Mouse (Mus musculus) retina, adult 2 months (tissue): ENCODE measurements around the gene Hsd3b7.
"Not testable (repeated sequence)": the region's sequence is repeated elsewhere in the genome, so short reads cannot be mapped to it uniquely, and the experiment has no call there.

Source experiments
- DNase-seq: peaks from one replicate; pipeline ENCODE4 v3.0.0-alpha.2; 2012; ENCODE audit warnings: low read depth, low spot score

Hsd3b7 gene

GRCm38 (mm10) chr7:127775837-127776236, 24.6 kb upstream of the Hsd3b7 start:
- not testable (repeated sequence) for DNase-seq

DNA sequence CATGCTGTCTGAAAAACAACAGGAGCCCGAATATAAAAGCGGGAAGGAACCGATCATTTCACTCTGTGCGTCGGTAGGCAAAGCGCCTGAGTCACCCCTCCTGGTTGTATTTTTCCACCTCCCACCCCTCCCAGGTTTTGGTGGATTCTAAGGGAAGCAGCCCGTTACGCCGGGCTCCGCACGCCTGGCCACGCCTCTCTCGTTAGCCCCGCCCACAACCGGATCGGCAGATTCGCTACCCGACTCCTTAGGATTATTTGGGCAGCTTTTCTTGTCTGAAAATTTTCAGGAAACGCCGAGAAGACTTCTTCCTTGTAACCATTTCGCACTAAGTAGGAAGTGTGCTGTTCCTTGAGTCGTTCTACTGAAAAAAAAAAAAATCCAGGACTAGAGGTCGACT, 24.0 kb upstream of the Hsd3b7 start, which contains the start of gene Setd1a:
Gene Setd1a, plus strand, starts transcription at position 245 of the 400 bp plus-strand sequence.
- DNase-seq: peak; percentile 78

- DNase-seq: peak; percentile 96
These were observed 23.4 kb upstream of the Hsd3b7 start for GRCm38 (mm10) chr7:127776878-127777473.

DNA sequence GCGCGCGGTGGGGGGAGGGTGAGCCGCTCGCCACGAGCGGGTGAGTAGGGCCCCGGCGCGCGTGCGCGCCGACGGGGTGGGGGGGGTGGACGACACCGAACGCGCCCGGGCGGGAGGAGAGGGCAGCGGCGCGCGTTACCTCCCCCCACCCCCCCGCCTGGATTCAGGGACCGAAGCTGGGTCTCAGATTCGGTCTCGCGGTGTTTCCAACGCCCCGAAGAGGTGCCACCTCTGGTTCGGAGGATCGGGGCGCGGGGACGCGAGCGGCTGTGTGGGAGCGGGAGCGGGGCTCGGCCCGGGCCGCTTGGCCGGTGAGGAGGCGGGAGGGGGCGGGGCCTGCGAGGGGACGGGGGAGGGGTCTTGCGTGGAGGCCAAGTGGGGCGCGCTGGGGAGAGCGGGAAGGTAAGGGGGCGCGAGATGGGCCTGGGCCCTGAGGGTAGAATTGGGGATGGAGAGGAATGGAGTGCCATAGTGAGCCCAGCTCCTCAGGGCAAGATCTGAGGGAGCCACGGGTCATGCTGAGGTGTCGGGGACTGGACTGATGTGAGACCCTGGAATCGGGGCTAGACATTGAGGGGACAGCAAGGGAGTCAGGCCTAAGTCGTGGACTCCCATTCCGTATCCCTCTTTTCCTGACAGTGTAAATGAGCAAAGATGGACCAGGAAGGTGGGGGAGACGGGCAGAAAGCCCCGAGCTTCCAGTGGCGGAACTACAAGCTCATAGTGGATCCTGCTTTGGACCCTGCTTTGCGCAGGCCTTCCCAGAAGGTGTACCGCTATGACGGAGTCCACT, 22.7 kb upstream of the Hsd3b7 start:
- DNase-seq: no peak

DNA sequence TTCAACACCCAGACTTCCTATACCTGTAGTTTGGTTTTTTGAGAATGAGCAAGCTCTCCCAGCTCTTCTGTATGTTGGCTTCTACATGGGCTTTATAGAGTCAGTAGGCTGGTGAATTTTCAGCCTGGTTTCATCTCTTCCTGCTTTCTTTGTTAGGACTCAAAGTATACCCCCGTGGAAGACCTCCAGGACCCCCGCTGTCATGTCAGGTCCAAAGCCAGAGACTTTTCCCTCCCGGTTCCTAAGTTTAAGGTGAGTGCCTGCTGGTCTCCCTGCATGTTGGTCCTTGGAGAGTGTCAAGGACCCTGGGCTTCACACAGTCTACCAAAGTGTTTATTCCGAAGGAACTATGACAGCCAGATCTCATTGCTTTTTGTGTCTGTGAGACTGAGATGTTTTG, 22.1 kb upstream of the Hsd3b7 start:
- no peak for DNase-seq

- no peak for DNase-seq
These were observed 15.1 kb upstream of the Hsd3b7 start, which contains the start of gene Gm49388 for GRCm38 (mm10) chr7:127785308-127785707. TSS of gene Gm49388 (plus strand) at chr7:127785608.

- no peak for DNase-seq
These were observed 3.1 kb upstream of the Hsd3b7 start for GRCm38 (mm10) chr7:127797076-127797845.

GRCm38 (mm10) chr7:127798591-127798990, 1.8 kb upstream of the Hsd3b7 start:
- DNase-seq: no peak

DNA sequence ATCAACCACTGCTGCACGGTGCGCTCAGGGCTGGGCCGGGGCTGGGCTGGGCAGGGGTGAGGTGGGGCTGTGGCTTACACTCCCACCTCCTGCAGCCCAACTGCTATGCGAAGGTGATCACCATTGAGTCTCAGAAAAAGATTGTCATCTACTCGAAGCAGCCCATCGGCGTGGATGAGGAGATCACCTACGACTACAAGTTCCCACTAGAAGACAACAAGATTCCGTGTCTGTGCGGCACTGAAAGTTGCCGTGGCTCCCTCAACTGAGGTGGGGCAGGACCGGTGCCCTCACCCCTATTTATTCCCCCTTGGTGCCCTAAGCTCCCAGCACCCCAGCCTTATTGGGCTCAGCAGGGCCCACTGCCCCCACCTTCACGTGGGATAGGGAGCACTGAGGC, 1.2 kb upstream of the Hsd3b7 start:
- DNase-seq: no peak

DNA sequence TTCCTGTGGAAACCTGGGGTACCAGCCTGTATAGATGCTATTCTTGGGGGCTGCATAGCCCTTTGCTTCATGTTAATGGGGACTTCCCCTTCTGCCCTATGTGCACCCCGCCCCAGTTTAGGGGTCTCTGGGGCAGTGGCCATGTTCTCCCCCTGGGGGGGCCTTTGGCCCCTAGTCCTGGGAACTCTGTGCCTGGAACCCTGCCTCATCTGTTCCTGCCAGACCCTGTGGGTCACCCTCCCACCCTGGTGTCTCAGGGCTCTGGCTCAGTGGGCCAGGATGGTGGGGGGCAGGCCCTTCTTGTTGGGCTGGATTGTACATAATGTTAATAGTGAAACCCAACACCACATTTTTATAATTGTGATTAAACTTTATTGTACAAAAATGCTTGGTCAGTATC, 666 bp upstream of the Hsd3b7 start:
- DNase-seq: no peak

DNA sequence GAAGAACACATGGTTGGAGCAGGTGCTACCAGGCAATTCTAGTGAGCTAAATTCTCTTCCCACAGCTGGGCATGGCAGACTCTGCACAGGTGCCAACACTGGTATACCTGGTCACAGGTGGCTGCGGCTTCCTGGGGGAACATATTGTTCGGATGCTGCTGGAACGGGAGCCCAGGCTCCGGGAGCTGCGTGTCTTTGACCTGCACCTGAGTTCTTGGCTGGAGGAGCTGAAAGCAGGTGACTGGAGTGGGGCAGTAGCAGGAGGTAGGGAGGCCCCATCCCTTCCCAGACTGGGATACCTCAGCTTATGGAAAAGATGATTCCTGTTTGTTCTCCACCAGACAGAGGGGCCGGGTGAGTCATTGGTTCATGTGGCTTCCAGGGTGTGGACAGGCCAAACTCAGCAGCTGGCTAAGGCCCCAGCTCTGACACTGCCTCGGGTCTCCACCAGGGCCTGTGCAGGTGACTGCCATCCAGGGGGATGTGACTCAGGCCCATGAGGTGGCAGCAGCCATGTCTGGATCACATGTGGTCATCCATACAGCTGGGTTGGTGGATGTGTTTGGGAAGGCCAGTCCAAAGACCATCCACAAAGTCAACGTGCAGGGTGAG, 712 bp downstream of the Hsd3b7 start:
- DNase-seq: no peak

DNA sequence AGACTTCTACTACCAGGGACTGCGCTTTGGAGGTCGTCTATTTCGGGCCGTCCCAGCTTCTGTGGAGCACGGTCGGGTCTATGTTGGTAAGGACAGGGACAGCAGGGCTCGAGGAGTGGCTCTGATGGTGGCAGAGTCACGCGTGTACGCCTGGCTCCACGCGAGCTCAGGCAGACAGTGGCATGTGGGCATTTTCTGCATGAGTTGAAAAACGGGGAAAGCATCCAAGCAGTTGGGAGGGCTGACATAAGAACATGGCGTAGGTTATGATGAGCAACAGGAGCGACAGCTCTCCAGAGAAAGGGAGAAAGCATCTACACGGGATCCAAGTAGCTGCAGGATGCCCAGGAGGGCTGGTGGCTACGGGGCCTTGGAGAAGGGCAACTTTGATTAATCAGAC, 1.9 kb downstream of the Hsd3b7 start:
- DNase-seq: no peak

GRCm38 (mm10) chr7:127808821-127809220, 8.4 kb downstream of the Hsd3b7 start:
- DNase-seq: no peak

GRCm38 (mm10) chr7:127809846-127810245, 9.4 kb downstream of the Hsd3b7 start:
- no peak for DNase-seq

DNA sequence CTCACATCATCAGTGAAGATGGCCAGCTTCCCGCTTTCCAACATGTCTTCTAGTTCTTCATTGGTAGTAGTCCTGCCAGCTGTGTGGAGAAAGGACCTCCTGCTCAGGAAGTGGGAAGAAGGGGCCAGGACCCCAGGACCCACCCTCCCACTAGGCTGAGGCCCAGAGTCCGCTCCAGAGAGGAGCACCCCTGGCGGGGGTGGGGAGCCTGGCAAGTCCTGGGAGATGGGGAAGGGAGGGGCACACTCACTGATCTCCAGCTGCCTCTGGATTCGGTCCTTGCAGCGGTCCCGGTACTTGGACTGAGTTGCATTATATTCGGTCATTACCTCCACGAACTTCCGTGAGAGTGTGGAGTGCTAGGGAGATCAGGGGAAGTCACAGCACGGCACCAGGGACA, 10.2 kb downstream of the Hsd3b7 start:
- no peak for DNase-seq

- DNase-seq: no peak
These were observed 10.8 kb downstream of the Hsd3b7 start for GRCm38 (mm10) chr7:127811240-127811639.

- no peak for DNase-seq
These were observed 11.9 kb downstream of the Hsd3b7 start for GRCm38 (mm10) chr7:127812292-127812691.

GRCm38 (mm10) chr7:127813821-127814220, 13.4 kb downstream of the Hsd3b7 start:
- no peak for DNase-seq

GRCm38 (mm10) chr7:127814241-127814921, 14.0 kb downstream of the Hsd3b7 start:
- DNase-seq: no peak

DNA sequence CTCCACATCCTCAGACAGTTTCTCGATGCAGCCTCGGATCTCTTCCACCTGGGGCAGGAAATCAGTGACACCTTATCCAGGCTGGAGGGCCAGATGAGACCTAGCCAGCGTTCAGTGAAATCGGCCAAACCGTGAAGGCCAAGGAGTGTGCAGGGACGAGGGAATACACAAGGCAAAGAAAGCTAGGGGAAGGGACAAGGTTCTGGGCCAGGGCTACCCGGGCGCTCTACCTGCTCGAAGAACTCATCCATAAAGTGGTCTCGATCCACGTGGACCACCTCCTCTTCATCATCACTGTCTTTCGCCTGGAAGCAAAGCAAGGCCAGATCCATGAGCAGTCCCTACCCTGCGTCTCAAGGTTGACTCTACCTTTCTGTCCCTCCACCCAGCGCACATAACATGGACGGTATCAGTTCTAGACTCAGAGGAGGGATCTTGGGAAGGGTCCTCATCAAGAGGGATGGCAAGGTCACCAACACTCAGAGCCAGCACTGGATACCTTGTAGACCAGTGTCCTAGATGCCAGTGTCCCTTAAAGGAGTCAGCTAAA, 14.8 kb downstream of the Hsd3b7 start:
- no peak for DNase-seq
